Mouse (Mus musculus): ENCODE results near the gene Ctr9. TPM values are rescaled to one million over a fixed set of nuclear protein-coding genes. Genes with fewer than 3 reads are reported as not detected.
A peak's percentile ranks its signal among the peaks of the same experiment; 100 is the strongest.

Ctr9 gene
- total and polyA plus RNA-seq, 3 experiments, result 27.4 to 34.3 (median 31.7) TPM

DNA sequence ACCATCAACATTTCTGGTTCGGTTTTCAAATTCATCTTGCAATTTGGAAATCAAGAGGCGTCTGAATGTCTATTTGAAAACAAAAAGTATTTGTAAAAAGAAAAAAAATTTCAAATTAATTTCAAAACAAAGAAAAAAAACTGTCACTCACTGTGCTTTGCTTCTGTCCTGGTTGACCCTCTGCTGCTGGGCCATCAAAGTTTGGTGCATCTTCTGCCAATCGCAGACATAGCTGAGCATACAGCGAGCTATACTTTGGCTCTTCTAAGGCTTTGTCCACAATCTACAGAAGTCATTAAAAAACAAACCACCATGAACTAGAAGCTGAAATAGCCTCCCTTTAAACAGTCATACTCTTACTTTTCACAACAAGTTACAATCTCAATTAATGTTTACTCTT lies 49.5 kb downstream of the Ctr9 start:
- dilution Hi-C loops (cut with MboI; ENCODE audit: extremely low pct_ligation_motif_present, extremely low pct_unique_long_range_greater_than_20kb, low sequenced_read_pairs) (no loop called here), in situ Hi-C loops (cut with MboI; ENCODE audit: low pct_ligation_motif_present, low pct_unique_long_range_greater_than_20kb, low sequenced_read_pairs) (no loop called here)
- H3K27ac ChIP-seq (ENCODE audit: insufficient read depth, low read depth), result no peak overlapping the region
- H3K79me2 ChIP-seq (replicated peaks; ENCODE audit: control insufficient read depth, extremely low read depth, insufficient read depth, poor library complexity, severe bottlenecking), result peaks cover 44% of the 10 kb centered on the region
- H3K4me3 ChIP-seq (replicated peaks in 1 of 3; ENCODE audit: low read depth in 2 of 3, low read length in 2 of 3, poor library complexity in 1 of 3), result no peak overlapping the region
- no peak overlapping the region for H3K4me2 ChIP-seq (ENCODE audit: insufficient read depth, low read depth, poor library complexity, severe bottlenecking)
- H3K4me1 ChIP-seq (ENCODE audit: control insufficient read depth in 1 of 2, insufficient read depth in 2 of 2), result peaks cover 0 to 24% of the 10 kb centered on the region in 2 experiments; a peak in 2 of 4 replicates
- H3K27me3 ChIP-seq (replicated peaks), result no peaks in the 10 kb centered on the region
- peaks cover 67 to 80% of the 10 kb centered on the region in 2 experiments for H3K36me3 ChIP-seq (replicated peaks in 1 of 2; ENCODE audit: control insufficient read depth in 1 of 2, insufficient read depth in 1 of 2, low read length in 1 of 2)
- no peak overlapping the region for H3K9ac ChIP-seq (ENCODE audit: insufficient read depth, low read depth)
- no peak for TF ChIP-seq MAX (IDR thresholded peaks at IDR 0.05; ENCODE audit: low read length)
- no peak for TF ChIP-seq USF1 (IDR thresholded peaks at IDR 0.05; ENCODE audit: low read depth, low read length)
- TF ChIP-seq CHD1 (IDR thresholded peaks at IDR 0.05; ENCODE audit: low read depth, low read length), result no peak
- TF ChIP-seq KAT2A (IDR thresholded peaks at IDR 0.05; ENCODE audit: insufficient replicate concordance, low read length), result no peak
- TF ChIP-seq EP300 (IDR thresholded peaks at IDR 0.05; ENCODE audit: low read length), result no peak
- no peak for TF ChIP-seq UBTF (IDR thresholded peaks at IDR 0.05; ENCODE audit: low read depth, low read length)
- no peak for TF ChIP-seq MXI1 (IDR thresholded peaks at IDR 0.05; ENCODE audit: low read depth, low read length)
- TF ChIP-seq MAZ (IDR thresholded peaks at IDR 0.05; ENCODE audit: low read depth, low read length), result no peak
- no peak for DNase-seq (ENCODE audit: extremely low read depth)
- H3K9me3 ChIP-seq (replicated peaks; ENCODE audit: low read length), result no peaks in the 10 kb centered on the region

DNA sequence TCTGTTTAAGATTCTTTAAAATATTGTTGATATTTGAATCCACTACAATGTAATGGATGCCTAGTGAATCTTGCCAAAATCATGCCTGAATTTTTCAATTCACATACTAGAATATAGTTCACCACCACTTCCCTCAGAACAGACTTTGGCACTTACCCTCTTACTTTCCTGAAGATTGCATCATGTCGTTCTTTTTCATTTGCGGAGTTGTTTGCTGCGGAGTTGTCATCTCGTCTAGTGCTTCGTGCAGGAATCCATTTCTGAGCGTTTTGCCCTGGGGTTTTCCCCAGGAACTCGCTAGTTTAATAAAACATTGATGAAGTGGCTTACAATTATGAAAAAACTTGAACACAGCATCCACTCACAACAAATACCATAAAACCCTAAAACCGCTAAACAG lies 51.3 kb downstream of the Ctr9 start:
- H3K4me3 ChIP-seq (replicated peaks in 1 of 3; ENCODE audit: low read depth in 2 of 3, low read length in 2 of 3, poor library complexity in 1 of 3), result peak overlapping the region in 1 of 3 experiments; percentile 98
- peaks cover 51 to 63% of the 10 kb centered on the region in 2 experiments for H3K36me3 ChIP-seq (replicated peaks in 1 of 2; ENCODE audit: control insufficient read depth in 1 of 2, insufficient read depth in 1 of 2, low read length in 1 of 2)
- in situ Hi-C loops (cut with MboI; ENCODE audit: low pct_ligation_motif_present, low pct_unique_long_range_greater_than_20kb, low sequenced_read_pairs) (no loop called here), dilution Hi-C loops (cut with MboI; ENCODE audit: extremely low pct_ligation_motif_present, extremely low pct_unique_long_range_greater_than_20kb, low sequenced_read_pairs) (no loop called here)
- TF ChIP-seq POLR2A (IDR thresholded peaks at IDR 0.05; ENCODE audit: low read depth, low read length) (0 out of 2 replicates have a peak, but pooled peaks have one; percentile 9), TBP (conservative IDR thresholded peaks at IDR 0.05; ENCODE audit: low read depth, low read length) (no peak)
- peaks cover 41% of the 10 kb centered on the region for H3K79me2 ChIP-seq (replicated peaks; ENCODE audit: control insufficient read depth, extremely low read depth, insufficient read depth, poor library complexity, severe bottlenecking)
- peaks cover 0 to 24% of the 10 kb centered on the region in 2 experiments; a peak in 2 of 4 replicates for H3K4me1 ChIP-seq (ENCODE audit: control insufficient read depth in 1 of 2, insufficient read depth in 2 of 2)
- peak overlapping the region; percentile 98 for H3K4me2 ChIP-seq (ENCODE audit: insufficient read depth, low read depth, poor library complexity, severe bottlenecking)
- no peaks in the 10 kb centered on the region for H3K27me3 ChIP-seq (replicated peaks)
- no peak for DNase-seq (ENCODE audit: extremely low read depth)
- no peak overlapping the region for H3K27ac ChIP-seq (ENCODE audit: insufficient read depth, low read depth)
- no peaks in the 10 kb centered on the region for H3K9me3 ChIP-seq (replicated peaks; ENCODE audit: low read length)
- H3K9ac ChIP-seq (ENCODE audit: insufficient read depth, low read depth), result peak overlapping the region; percentile 89

GRCm38 (mm10) chr7:111080876-111081275 lies 52.1 kb downstream of the Ctr9 start:
- H3K79me2 ChIP-seq (replicated peaks; ENCODE audit: control insufficient read depth, extremely low read depth, insufficient read depth, poor library complexity, severe bottlenecking), result peaks cover 41% of the 10 kb centered on the region
- H3K27ac ChIP-seq (ENCODE audit: insufficient read depth, low read depth), result peak overlapping the region; percentile 12; the same call in 1 of the 2 replicates
- H3K36me3 ChIP-seq (replicated peaks in 1 of 2; ENCODE audit: control insufficient read depth in 1 of 2, insufficient read depth in 1 of 2, low read length in 1 of 2), result peaks cover 46 to 54% of the 10 kb centered on the region in 2 experiments
- peak overlapping the region; percentile 89 for H3K9ac ChIP-seq (ENCODE audit: insufficient read depth, low read depth)
- H3K4me1 ChIP-seq (ENCODE audit: control insufficient read depth in 1 of 2, insufficient read depth in 2 of 2), result peaks cover 0 to 24% of the 10 kb centered on the region in 2 experiments; a peak in 2 of 4 replicates
- peak overlapping the region; percentile 92 to 98 (median 95) for H3K4me3 ChIP-seq (replicated peaks in 1 of 3; ENCODE audit: low read depth in 2 of 3, low read length in 2 of 3, poor library complexity in 1 of 3)
- TF ChIP-seq GABPA (IDR thresholded peaks at IDR 0.05; ENCODE audit: insufficient replicate concordance, low read depth, low read length), result no peak
- TF ChIP-seq USF1 (IDR thresholded peaks at IDR 0.05; ENCODE audit: low read depth, low read length), result no peak
- no peak for TF ChIP-seq USF2 (conservative IDR thresholded peaks at IDR 0.05; ENCODE audit: low read depth, low read length)
- TF ChIP-seq NRF1 (IDR thresholded peaks at IDR 0.05; ENCODE audit: low read depth, low read length), result no peak
- no peak for TF ChIP-seq ETS1 (conservative IDR thresholded peaks at IDR 0.05; ENCODE audit: low read depth, low read length)
- TF ChIP-seq EP300 (IDR thresholded peaks at IDR 0.05; ENCODE audit: low read length), result no peak
- TF ChIP-seq TBP (conservative IDR thresholded peaks at IDR 0.05; ENCODE audit: low read depth, low read length), result no peak
- TF ChIP-seq MAFK (IDR thresholded peaks at IDR 0.05; ENCODE audit: insufficient replicate concordance, low read length), result no peak
- no peak for TF ChIP-seq ZMIZ1 (IDR thresholded peaks at IDR 0.05; ENCODE audit: low read depth, low read length)
- no peak for TF ChIP-seq BHLHE40 (IDR thresholded peaks at IDR 0.05; ENCODE audit: low read depth, low read length)
- no peak for TF ChIP-seq SMC3 (IDR thresholded peaks at IDR 0.05; ENCODE audit: low read depth, low read length)
- no peak for TF ChIP-seq CHD1 (IDR thresholded peaks at IDR 0.05; ENCODE audit: low read depth, low read length)
- DNase-seq (ENCODE audit: extremely low read depth), result no peak
- no peaks in the 10 kb centered on the region for H3K27me3 ChIP-seq (replicated peaks)
- H3K9me3 ChIP-seq (replicated peaks; ENCODE audit: low read length), result no peaks in the 10 kb centered on the region
- H3K4me2 ChIP-seq (ENCODE audit: insufficient read depth, low read depth, poor library complexity, severe bottlenecking), result peak overlapping the region; percentile 98
- in situ Hi-C loops (cut with MboI; ENCODE audit: low pct_ligation_motif_present, low pct_unique_long_range_greater_than_20kb, low sequenced_read_pairs), result no loop called here
- dilution Hi-C loops (cut with MboI; ENCODE audit: extremely low pct_ligation_motif_present, extremely low pct_unique_long_range_greater_than_20kb, low sequenced_read_pairs), result no loop called here

Measured in CH12.LX (cell line).